Mouse (Mus musculus) CH12.LX (cell line): ENCODE measurements around the gene Brinp3.

Source experiments
- CTCF ChIP-seq, 2 experiments: IDR thresholded peaks in 1 of 2; conservative IDR thresholded peaks in 1 of 2; 2 replicates each; pipeline ENCODE4 v1.5.1; 2011 to 2012; ENCODE audit warnings: low read depth in 2 of 2, low read length in 2 of 2, improper control_type of control experiment in 1 of 2, inconsistent platforms in 1 of 2, mild to moderate bottlenecking in 1 of 2, moderate library complexity in 1 of 2
- MAFK ChIP-seq: IDR thresholded peaks from 2 replicates; pipeline ENCODE4 v1.6.1; 2011; ENCODE audit warnings: low read length, improper control_type of control experiment; ENCODE audit not compliant: insufficient replicate concordance
- MXI1 ChIP-seq: IDR thresholded peaks from 2 replicates; pipeline ENCODE4 v1.6.1; 2011; ENCODE audit warnings: mild to moderate bottlenecking, low read depth, low read length, improper control_type of control experiment
- NELFE ChIP-seq: IDR thresholded peaks from 2 replicates; pipeline ENCODE4 v1.6.1; 2011; ENCODE audit warnings: low read depth, low read length, improper control_type of control experiment
- PAX5 ChIP-seq: IDR thresholded peaks from 2 replicates; pipeline ENCODE4 v1.6.1; 2012; ENCODE audit warnings: low read length, inconsistent platforms, mixed read lengths
- POLR2A ChIP-seq: IDR thresholded peaks from 2 replicates; pipeline ENCODE4 v1.6.1; 2011; ENCODE audit warnings: low read depth, mild to moderate bottlenecking, improper control_type of control experiment, low read length
- RAD21 ChIP-seq: IDR thresholded peaks from 2 replicates; pipeline ENCODE4 v1.6.1; 2011; ENCODE audit warnings: low read depth, mild to moderate bottlenecking, low read length, improper control_type of control experiment, moderate library complexity
- RCOR1 ChIP-seq: conservative IDR thresholded peaks from 2 replicates; pipeline ENCODE4 v1.6.1; 2012; ENCODE audit warnings: low read depth, mild to moderate bottlenecking, inconsistent platforms, low read length, improper control_type of control experiment
- SMC3 ChIP-seq: IDR thresholded peaks from 2 replicates; pipeline ENCODE4 v1.6.1; 2011; ENCODE audit warnings: low read depth, low read length, improper control_type of control experiment
- TBP ChIP-seq: conservative IDR thresholded peaks from 2 replicates; pipeline ENCODE4 v1.6.1; 2011; ENCODE audit warnings: low read depth, low read length, improper control_type of control experiment
- USF1 ChIP-seq: IDR thresholded peaks from 2 replicates; pipeline ENCODE4 v1.6.1; 2014; ENCODE audit warnings: low read depth, mild to moderate bottlenecking, inconsistent platforms, low read length, improper control_type of control experiment
- ZC3H11A ChIP-seq: IDR thresholded peaks from 2 replicates; pipeline ENCODE4 v1.6.1; 2012; ENCODE audit warnings: low read depth, mild to moderate bottlenecking, inconsistent platforms, low read length, improper control_type of control experiment
- ZNF384 ChIP-seq: IDR thresholded peaks from 2 replicates; pipeline ENCODE4 v1.6.1; 2012; ENCODE audit warnings: low read depth, low read length, improper control_type of control experiment, inconsistent platforms

- TF ChIP-seq POLR2A (no peak), ZNF384 (no peak), SMC3 (no peak), RAD21 (no peak), ZC3H11A (no peak), USF1 (no peak), CTCF (conservative IDR thresholded peaks at IDR 0.05 in 1 of 2, IDR thresholded peaks at IDR 0.05 in 1 of 2; ENCODE audit: low read depth in 2 of 2, low read length in 2 of 2) (no peak), NELFE (no peak), MAFK (no peak), TBP (no peak), PAX5 (no peak), MXI1 (no peak), RCOR1 (no peak)
Observed at GRCm38 (mm10) chr1:146584181-146584580, 89.6 kb downstream of the Brinp3 start.
